Mouse (Mus musculus): ENCODE measurements around the gene Znhit3. TPM values are rescaled to one million over a fixed set of nuclear protein-coding genes. Genes with fewer than 3 reads are reported as not detected.

Gene Znhit3
- polyA plus RNA-seq, 1 experiment from 2014 or later = 71.4 TPM

DNA sequence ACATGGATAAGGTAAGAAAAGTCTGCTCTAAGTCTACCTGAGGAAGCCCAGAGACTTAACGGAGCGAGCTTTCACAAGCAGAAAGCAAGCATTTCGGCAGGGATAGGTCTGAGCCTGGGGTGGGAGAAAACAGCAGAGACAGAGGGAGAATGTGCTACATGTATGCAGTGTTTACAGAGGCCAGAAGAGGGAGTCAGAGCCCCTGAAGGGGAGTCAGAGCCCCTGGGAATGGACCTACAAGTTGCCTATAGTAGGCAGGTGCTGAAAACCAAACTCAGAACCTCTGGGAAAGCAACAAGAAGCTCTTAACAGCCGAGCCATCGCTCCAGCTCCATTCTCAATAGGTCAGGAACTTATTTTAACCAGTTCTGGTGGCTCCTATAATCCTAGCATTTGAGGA lies 1.5 kb downstream of the Znhit3 start:
- Histone ChIP-seq H3K27me3 (replicated peaks; ENCODE audit: control insufficient read depth, insufficient read depth, low read length) (no peaks in the 10 kb centered on the region), H3K27ac (ENCODE audit: low read depth, low read length) (no peak overlapping the region), H3K4me2 (ENCODE audit: low read length) (no peak overlapping the region), H3K4me3 (ENCODE audit: low read length) (no peak overlapping the region), H3K4me1 (ENCODE audit: control insufficient read depth, insufficient read depth, low read depth, low read length) (peaks cover 15% of the 10 kb centered on the region), H3K9ac (ENCODE audit: low read depth, low read length) (no peak overlapping the region), H3K36me3 (ENCODE audit: control insufficient read depth, insufficient read depth, low read length) (peaks cover 18% of the 10 kb centered on the region), H3K9me3 (ENCODE audit: control insufficient read depth, low read length) (no peaks in the 10 kb centered on the region)
- no peak for ATAC-seq
- 95% methylated on average over 5 of the region's 5 CpGs for WGBS

DNA sequence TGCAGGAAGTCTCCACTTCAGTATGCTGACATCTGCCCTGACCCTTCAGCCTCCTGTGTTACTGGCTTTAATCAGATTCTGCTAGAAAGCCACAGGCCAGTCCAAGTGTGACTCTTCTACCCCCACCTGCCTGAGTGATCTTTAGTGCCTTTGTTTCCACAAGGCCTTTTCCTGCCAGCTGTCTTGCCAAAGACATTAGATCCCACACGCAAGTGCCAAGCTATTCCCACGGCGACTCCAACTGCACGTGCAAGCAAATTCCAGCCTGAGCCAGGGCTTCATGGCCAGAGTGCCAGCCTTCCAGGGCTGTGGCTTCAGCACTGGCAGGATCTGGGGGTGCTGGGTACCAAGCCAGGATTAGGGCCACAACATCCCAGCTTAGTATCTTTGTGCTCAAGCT lies 5.8 kb downstream of the Znhit3 start:
- no peak for ATAC-seq
- peaks cover 9% of the 10 kb centered on the region for H3K4me1 ChIP-seq (ENCODE audit: control insufficient read depth, insufficient read depth, low read depth, low read length)
- no peaks in the 10 kb centered on the region for H3K27me3 ChIP-seq (replicated peaks; ENCODE audit: control insufficient read depth, insufficient read depth, low read length)
- no peak overlapping the region for H3K4me3 ChIP-seq (ENCODE audit: low read length)
- H3K27ac ChIP-seq (ENCODE audit: low read depth, low read length) = no peak overlapping the region
- peaks cover 33% of the 10 kb centered on the region for H3K36me3 ChIP-seq (ENCODE audit: control insufficient read depth, insufficient read depth, low read length)
- no peak overlapping the region for H3K4me2 ChIP-seq (ENCODE audit: low read length)
- 61% methylated on average over 4 of the region's 4 CpGs for WGBS
- no peak overlapping the region for H3K9ac ChIP-seq (ENCODE audit: low read depth, low read length)
- H3K9me3 ChIP-seq (ENCODE audit: control insufficient read depth, low read length) = no peaks in the 10 kb centered on the region

DNA sequence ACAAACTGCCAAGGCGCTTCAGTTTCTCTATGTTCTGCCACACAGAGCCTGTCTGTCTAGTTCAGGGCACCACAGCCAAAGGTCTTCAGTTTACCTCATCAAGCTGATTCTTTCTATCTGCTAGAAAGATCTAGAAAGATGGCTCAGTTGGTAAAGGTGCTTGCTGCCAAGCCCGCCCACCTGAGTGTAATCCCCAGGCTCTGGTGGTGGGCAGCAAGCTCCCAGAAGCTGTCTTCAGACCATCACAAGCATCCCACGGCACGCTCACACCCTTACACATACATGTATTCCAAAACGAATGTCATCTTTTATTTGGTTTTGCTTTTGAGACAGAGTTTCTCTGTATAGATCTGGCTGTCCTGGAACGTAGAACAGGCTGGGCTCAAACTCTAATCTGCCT lies 7.7 kb downstream of the Znhit3 start:
- Histone ChIP-seq H3K9ac (ENCODE audit: low read depth, low read length) (no peak overlapping the region), H3K4me1 (ENCODE audit: control insufficient read depth, insufficient read depth, low read depth, low read length) (no peaks in the 10 kb centered on the region), H3K27ac (ENCODE audit: low read depth, low read length) (no peak overlapping the region), H3K9me3 (ENCODE audit: control insufficient read depth, low read length) (no peaks in the 10 kb centered on the region), H3K4me3 (ENCODE audit: low read length) (no peak overlapping the region), H3K4me2 (ENCODE audit: low read length) (no peak overlapping the region), H3K27me3 (replicated peaks; ENCODE audit: control insufficient read depth, insufficient read depth, low read length) (no peaks in the 10 kb centered on the region), H3K36me3 (ENCODE audit: control insufficient read depth, insufficient read depth, low read length) (peaks cover 41% of the 10 kb centered on the region)
- 97% methylated on average over 6 of the region's 6 CpGs for WGBS
- no peak for ATAC-seq

DNA sequence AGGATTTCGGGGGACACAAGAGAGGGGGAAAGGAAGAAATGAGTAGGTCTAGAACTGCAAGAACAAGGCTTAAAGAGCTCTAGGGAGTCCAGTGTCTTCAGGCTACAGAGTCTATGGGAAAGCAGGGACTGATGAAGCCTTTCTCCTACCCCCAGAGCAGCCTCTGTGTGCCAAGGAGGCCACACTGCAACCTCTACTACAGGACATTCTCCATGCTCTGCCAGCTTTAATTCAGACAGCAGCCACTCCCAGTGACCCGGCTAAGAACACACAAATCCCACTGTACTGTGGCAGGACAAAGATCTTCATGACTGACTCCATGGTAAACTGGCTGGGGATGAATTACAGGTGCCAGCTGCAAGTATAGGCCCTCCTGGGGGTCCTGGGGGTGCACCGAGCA lies 9.1 kb downstream of the Znhit3 start:
- no peak overlapping the region for H3K9ac ChIP-seq (ENCODE audit: low read depth, low read length)
- no peak for ATAC-seq
- H3K4me2 ChIP-seq (ENCODE audit: low read length) = no peak overlapping the region
- H3K27ac ChIP-seq (ENCODE audit: low read depth, low read length) = no peak overlapping the region
- H3K4me1 ChIP-seq (ENCODE audit: control insufficient read depth, insufficient read depth, low read depth, low read length) = no peaks in the 10 kb centered on the region
- H3K9me3 ChIP-seq (ENCODE audit: control insufficient read depth, low read length) = no peaks in the 10 kb centered on the region
- peaks cover 51% of the 10 kb centered on the region for H3K36me3 ChIP-seq (ENCODE audit: control insufficient read depth, insufficient read depth, low read length)
- H3K4me3 ChIP-seq (ENCODE audit: low read length) = no peak overlapping the region
- WGBS = 85% methylated on average over 3 of the region's 3 CpGs
- no peaks in the 10 kb centered on the region for H3K27me3 ChIP-seq (replicated peaks; ENCODE audit: control insufficient read depth, insufficient read depth, low read length)

DNA sequence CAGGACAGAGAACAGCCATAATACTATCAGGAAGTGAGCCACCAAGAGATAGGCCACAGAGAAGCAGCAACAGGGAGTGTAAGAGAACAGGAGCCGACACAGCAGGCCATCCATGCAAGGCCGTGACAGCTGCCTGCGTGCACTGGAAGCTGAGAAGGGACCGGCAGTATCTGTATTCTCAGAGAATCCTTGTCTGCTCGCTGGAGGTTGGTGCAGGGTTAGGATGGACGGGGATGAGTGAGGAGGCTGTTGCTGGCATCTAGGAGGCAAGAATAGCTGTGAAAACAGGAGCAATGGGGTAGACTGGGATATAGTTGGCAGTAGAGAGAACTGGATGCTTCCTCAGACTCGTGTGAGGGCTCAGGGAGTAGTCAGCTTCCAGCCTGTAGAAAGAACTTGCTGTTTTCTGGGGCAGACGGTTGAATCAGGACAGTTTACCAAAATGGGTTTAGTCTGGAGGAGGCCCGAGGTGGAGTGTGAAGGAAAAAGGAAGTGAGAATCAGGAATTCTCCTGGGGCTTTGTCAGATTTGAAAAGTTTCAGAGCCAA lies 11.5 kb downstream of the Znhit3 start:
- no peaks in the 10 kb centered on the region for H3K27me3 ChIP-seq (replicated peaks; ENCODE audit: control insufficient read depth, insufficient read depth, low read length)
- no peaks in the 10 kb centered on the region for H3K4me1 ChIP-seq (ENCODE audit: control insufficient read depth, insufficient read depth, low read depth, low read length)
- no peak overlapping the region for H3K4me2 ChIP-seq (ENCODE audit: low read length)
- H3K27ac ChIP-seq (ENCODE audit: low read depth, low read length) = no peak overlapping the region
- ATAC-seq = no peak
- peaks cover 49% of the 10 kb centered on the region for H3K36me3 ChIP-seq (ENCODE audit: control insufficient read depth, insufficient read depth, low read length)
- no peak overlapping the region for H3K4me3 ChIP-seq (ENCODE audit: low read length)
- WGBS = 86% methylated on average over 9 of the region's 9 CpGs
- H3K9me3 ChIP-seq (ENCODE audit: control insufficient read depth, low read length) = no peaks in the 10 kb centered on the region
- H3K9ac ChIP-seq (ENCODE audit: low read depth, low read length) = no peak overlapping the region

DNA sequence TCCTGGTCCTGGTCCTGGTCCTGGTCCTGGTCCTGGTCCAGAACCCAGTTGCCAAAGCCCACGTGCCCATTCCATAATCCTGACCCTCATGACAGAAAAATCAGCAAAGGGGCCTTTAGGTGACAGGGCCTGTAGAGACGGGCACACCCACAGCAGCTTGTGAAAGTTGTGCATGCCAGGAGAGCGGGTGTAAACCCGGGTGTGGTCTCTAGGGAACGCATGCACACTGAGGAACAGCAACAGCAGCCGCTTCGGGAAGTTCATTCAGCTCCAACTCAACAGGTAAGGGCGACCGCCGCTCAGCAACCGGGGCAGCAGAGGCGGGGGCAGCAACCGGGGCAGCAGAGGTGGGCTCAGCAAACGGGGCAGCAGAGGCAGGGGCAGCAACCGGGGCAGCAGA lies 23.1 kb downstream of the Znhit3 start:
- Histone ChIP-seq H3K4me1 (ENCODE audit: control insufficient read depth, insufficient read depth, low read depth, low read length) (no peaks in the 10 kb centered on the region), H3K27me3 (replicated peaks; ENCODE audit: control insufficient read depth, insufficient read depth, low read length) (no peaks in the 10 kb centered on the region), H3K4me3 (ENCODE audit: low read length) (no peak overlapping the region), H3K4me2 (ENCODE audit: low read length) (no peak overlapping the region), H3K27ac (ENCODE audit: low read depth, low read length) (no peak overlapping the region), H3K36me3 (ENCODE audit: control insufficient read depth, insufficient read depth, low read length) (peaks cover 24% of the 10 kb centered on the region), H3K9me3 (ENCODE audit: control insufficient read depth, low read length) (no peaks in the 10 kb centered on the region), H3K9ac (ENCODE audit: low read depth, low read length) (no peak overlapping the region)
- ATAC-seq = no peak
- 95% methylated on average over 14 of the region's 15 CpGs for WGBS

DNA sequence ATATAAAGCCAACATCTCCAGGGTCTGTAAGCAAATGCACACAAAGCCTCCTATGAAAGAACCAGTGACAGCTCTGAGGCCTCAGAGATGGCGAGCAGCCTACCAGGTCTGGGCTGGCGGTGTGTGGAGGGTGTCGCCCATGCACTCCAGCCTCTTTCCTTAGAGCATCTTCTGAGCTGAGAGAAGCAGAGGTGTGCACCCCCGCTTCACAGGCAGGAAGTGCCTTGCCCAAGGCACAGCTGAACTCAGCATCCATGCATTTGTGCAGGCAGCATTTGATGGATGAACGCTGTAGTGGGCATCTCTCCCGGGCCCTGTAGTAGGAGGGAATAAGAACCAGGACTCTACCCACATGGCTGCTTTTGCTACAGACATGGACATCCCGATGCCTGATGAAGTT lies 24.5 kb downstream of the Znhit3 start:
- Histone ChIP-seq H3K27me3 (replicated peaks; ENCODE audit: control insufficient read depth, insufficient read depth, low read length) (no peaks in the 10 kb centered on the region), H3K4me2 (ENCODE audit: low read length) (no peak overlapping the region), H3K9ac (ENCODE audit: low read depth, low read length) (no peak overlapping the region), H3K9me3 (ENCODE audit: control insufficient read depth, low read length) (no peaks in the 10 kb centered on the region), H3K4me3 (ENCODE audit: low read length) (no peak overlapping the region), H3K27ac (ENCODE audit: low read depth, low read length) (no peak overlapping the region), H3K4me1 (ENCODE audit: control insufficient read depth, insufficient read depth, low read depth, low read length) (no peaks in the 10 kb centered on the region), H3K36me3 (ENCODE audit: control insufficient read depth, insufficient read depth, low read length) (peaks cover 26% of the 10 kb centered on the region)
- 96% methylated on average over 7 of the region's 7 CpGs for WGBS
- no peak for ATAC-seq

DNA sequence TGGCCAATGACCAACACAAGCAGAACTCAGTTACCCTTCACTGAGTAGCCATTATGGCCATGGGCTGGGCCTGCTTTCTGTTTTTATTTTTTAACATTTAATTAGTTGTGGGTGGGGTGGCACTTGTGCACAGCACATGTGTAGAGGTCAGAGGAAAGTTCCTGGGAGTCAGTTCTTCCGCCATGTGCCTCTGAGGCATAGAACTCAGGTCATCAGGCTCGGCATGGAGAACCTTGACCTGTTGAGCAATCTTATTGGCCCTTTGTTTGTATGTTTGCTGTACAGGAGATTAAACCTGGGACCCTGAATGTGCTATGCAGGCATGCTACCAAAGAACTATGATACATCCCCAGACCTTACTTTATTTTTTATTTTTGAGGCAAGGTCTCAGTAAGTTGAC lies 26.7 kb downstream of the Znhit3 start:
- H3K27ac ChIP-seq (ENCODE audit: low read depth, low read length) = no peak overlapping the region
- no peak overlapping the region for H3K4me2 ChIP-seq (ENCODE audit: low read length)
- no peaks in the 10 kb centered on the region for H3K9me3 ChIP-seq (ENCODE audit: control insufficient read depth, low read length)
- no peak overlapping the region for H3K4me3 ChIP-seq (ENCODE audit: low read length)
- H3K36me3 ChIP-seq (ENCODE audit: control insufficient read depth, insufficient read depth, low read length) = peaks cover 33% of the 10 kb centered on the region
- no peaks in the 10 kb centered on the region for H3K4me1 ChIP-seq (ENCODE audit: control insufficient read depth, insufficient read depth, low read depth, low read length)
- no peak overlapping the region for H3K9ac ChIP-seq (ENCODE audit: low read depth, low read length)
- ATAC-seq = no peak
- whole genome bisulfite sequencing = 96% methylated on average over 2 of the region's 2 CpGs
- H3K27me3 ChIP-seq (replicated peaks; ENCODE audit: control insufficient read depth, insufficient read depth, low read length) = no peaks in the 10 kb centered on the region

DNA sequence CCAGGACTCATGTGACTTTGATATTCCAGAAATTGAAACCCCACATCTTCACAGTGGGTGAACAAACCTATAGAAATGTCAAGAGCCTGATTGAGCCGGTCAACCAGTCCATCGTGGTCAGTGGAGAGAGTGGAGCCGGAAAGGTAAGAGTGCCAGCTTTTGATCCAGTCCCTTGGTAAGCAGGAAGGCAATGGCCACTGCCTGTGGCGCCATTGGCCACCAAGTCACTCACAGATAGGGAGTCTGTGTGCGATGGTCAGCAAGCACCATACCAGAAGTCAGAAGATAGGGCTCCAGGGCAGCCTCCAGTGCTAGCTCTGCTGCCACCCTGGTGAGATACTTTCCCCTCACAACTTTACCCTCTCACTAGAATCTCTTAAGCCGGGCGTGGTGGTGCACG lies 28.1 kb downstream of the Znhit3 start:
- Histone ChIP-seq H3K27me3 (replicated peaks; ENCODE audit: control insufficient read depth, insufficient read depth, low read length) (no peaks in the 10 kb centered on the region), H3K36me3 (ENCODE audit: control insufficient read depth, insufficient read depth, low read length) (peaks cover 32% of the 10 kb centered on the region), H3K9ac (ENCODE audit: low read depth, low read length) (no peak overlapping the region), H3K9me3 (ENCODE audit: control insufficient read depth, low read length) (no peaks in the 10 kb centered on the region), H3K4me1 (ENCODE audit: control insufficient read depth, insufficient read depth, low read depth, low read length) (no peaks in the 10 kb centered on the region), H3K4me3 (ENCODE audit: low read length) (no peak overlapping the region), H3K4me2 (ENCODE audit: low read length) (no peak overlapping the region), H3K27ac (ENCODE audit: low read depth, low read length) (no peak overlapping the region)
- no peak for ATAC-seq
- WGBS = 96% methylated on average over 8 of the region's 8 CpGs
